Mouse (Mus musculus): ENCODE measurements around the gene P2rx1. TPM values are rescaled to one million over a fixed set of nuclear protein-coding genes. Genes with fewer than 3 reads are reported as not detected.

Gene P2rx1
- polyA plus RNA-seq, 1 experiment, result 0.12 TPM

GRCm38 (mm10) chr11:72957318-72957717 is 41.6 kb upstream of the P2rx1 start:
- H3K4me3 ChIP-seq (replicated peaks), result no peak overlapping the region

GRCm38 (mm10) chr11:72959924-72960679 is 38.8 kb upstream of the P2rx1 start:
- Histone ChIP-seq H3K36me3 (ENCODE audit: control insufficient read depth) (no peaks in the 10 kb centered on the region), H3K4me3 (replicated peaks) (no peak overlapping the region), H3K9me3 (ENCODE audit: control insufficient read depth, low read length) (no peaks in the 10 kb centered on the region), H3K27me3 (ENCODE audit: control insufficient read depth) (peaks cover 41% of the 10 kb centered on the region), H3K4me1 (ENCODE audit: control insufficient read depth) (peaks cover 16% of the 10 kb centered on the region)
- no peak for TF ChIP-seq GATA1 (IDR thresholded peaks at IDR 0.05; ENCODE audit: low read length)
- TF ChIP-seq TAL1 (IDR thresholded peaks at IDR 0.05; ENCODE audit: low read length), result no peak

More at GRCm38 (mm10) chr11:72957318-72957717, 41.6 kb upstream of the P2rx1 start:
- TF ChIP-seq GATA1 (IDR thresholded peaks at IDR 0.05; ENCODE audit: low read length), result no peak
- TF ChIP-seq TAL1 (IDR thresholded peaks at IDR 0.05; ENCODE audit: low read length), result no peak
- no peaks in the 10 kb centered on the region for H3K36me3 ChIP-seq (ENCODE audit: control insufficient read depth)
- H3K9me3 ChIP-seq (ENCODE audit: control insufficient read depth, low read length), result no peaks in the 10 kb centered on the region
- peaks cover 16% of the 10 kb centered on the region for H3K4me1 ChIP-seq (ENCODE audit: control insufficient read depth)
- peaks cover 33% of the 10 kb centered on the region for H3K27me3 ChIP-seq (ENCODE audit: control insufficient read depth)

GRCm38 (mm10) chr11:72960723-72961071 is 38.2 kb upstream of the P2rx1 start:
- Histone ChIP-seq H3K27me3 (ENCODE audit: control insufficient read depth) (peaks cover 41% of the 10 kb centered on the region), H3K36me3 (ENCODE audit: control insufficient read depth) (no peaks in the 10 kb centered on the region), H3K9me3 (ENCODE audit: control insufficient read depth, low read length) (no peaks in the 10 kb centered on the region), H3K4me3 (replicated peaks) (peak overlapping the region; percentile 46), H3K4me1 (ENCODE audit: control insufficient read depth) (peaks cover 16% of the 10 kb centered on the region)
- TF ChIP-seq TAL1 (IDR thresholded peaks at IDR 0.05; ENCODE audit: low read length), result no peak
- TF ChIP-seq GATA1 (IDR thresholded peaks at IDR 0.05; ENCODE audit: low read length), result no peak

GRCm38 (mm10) chr11:72961072-72961980 is 37.6 kb upstream of the P2rx1 start, which contains the start of gene Atp2a3:
TSS of gene Atp2a3 (plus strand) at chr11:72961169.
- Histone ChIP-seq H3K36me3 (ENCODE audit: control insufficient read depth) (no peaks in the 10 kb centered on the region), H3K4me3 (replicated peaks) (peak within 1 kb of the TSS; percentile 46), H3K4me1 (ENCODE audit: control insufficient read depth) (peaks cover 16% of the 10 kb centered on the region), H3K27me3 (ENCODE audit: control insufficient read depth) (peaks cover 41% of the 10 kb centered on the region), H3K9me3 (ENCODE audit: control insufficient read depth, low read length) (no peaks in the 10 kb centered on the region)
- TF ChIP-seq TAL1 (IDR thresholded peaks at IDR 0.05; ENCODE audit: low read length) (no peak), GATA1 (IDR thresholded peaks at IDR 0.05; ENCODE audit: low read length) (no peak)

GRCm38 (mm10) chr11:72962378-72962777 is 36.5 kb upstream of the P2rx1 start:
- TF ChIP-seq GATA1 (IDR thresholded peaks at IDR 0.05; ENCODE audit: low read length) (no peak), TAL1 (IDR thresholded peaks at IDR 0.05; ENCODE audit: low read length) (no peak)
- Histone ChIP-seq H3K27me3 (ENCODE audit: control insufficient read depth) (peaks cover 41% of the 10 kb centered on the region), H3K4me1 (ENCODE audit: control insufficient read depth) (peaks cover 16% of the 10 kb centered on the region), H3K9me3 (ENCODE audit: control insufficient read depth, low read length) (no peaks in the 10 kb centered on the region), H3K36me3 (ENCODE audit: control insufficient read depth) (no peaks in the 10 kb centered on the region), H3K4me3 (replicated peaks) (no peak overlapping the region)

- Histone ChIP-seq H3K4me1 (ENCODE audit: control insufficient read depth) (peaks cover 16% of the 10 kb centered on the region), H3K27me3 (ENCODE audit: control insufficient read depth) (peaks cover 41% of the 10 kb centered on the region), H3K4me3 (replicated peaks) (no peak overlapping the region), H3K36me3 (ENCODE audit: control insufficient read depth) (no peaks in the 10 kb centered on the region), H3K9me3 (ENCODE audit: control insufficient read depth, low read length) (no peaks in the 10 kb centered on the region)
- TF ChIP-seq GATA1 (IDR thresholded peaks at IDR 0.05; ENCODE audit: low read length) (no peak), TAL1 (IDR thresholded peaks at IDR 0.05; ENCODE audit: low read length) (no peak)
Measured at GRCm38 (mm10) chr11:72963058-72963788, 35.7 kb upstream of the P2rx1 start.

- H3K27me3 ChIP-seq (ENCODE audit: control insufficient read depth), result peaks cover 41% of the 10 kb centered on the region
- no peaks in the 10 kb centered on the region for H3K9me3 ChIP-seq (ENCODE audit: control insufficient read depth, low read length)
- TF ChIP-seq GATA1 (IDR thresholded peaks at IDR 0.05; ENCODE audit: low read length) (no peak), TAL1 (IDR thresholded peaks at IDR 0.05; ENCODE audit: low read length) (no peak)
- no peak overlapping the region for H3K4me3 ChIP-seq (replicated peaks)
- no peaks in the 10 kb centered on the region for H3K36me3 ChIP-seq (ENCODE audit: control insufficient read depth)
- H3K4me1 ChIP-seq (ENCODE audit: control insufficient read depth), result peaks cover 16% of the 10 kb centered on the region
Measured at GRCm38 (mm10) chr11:72963789-72964294, 35.1 kb upstream of the P2rx1 start.

GRCm38 (mm10) chr11:72974995-72975503 is 23.9 kb upstream of the P2rx1 start:
- no peaks in the 10 kb centered on the region for H3K4me1 ChIP-seq (ENCODE audit: control insufficient read depth)
- H3K36me3 ChIP-seq (ENCODE audit: control insufficient read depth), result no peaks in the 10 kb centered on the region
- no peaks in the 10 kb centered on the region for H3K27me3 ChIP-seq (ENCODE audit: control insufficient read depth)
- no peaks in the 10 kb centered on the region for H3K9me3 ChIP-seq (ENCODE audit: control insufficient read depth, low read length)
- no peak for TF ChIP-seq GATA1 (IDR thresholded peaks at IDR 0.05; ENCODE audit: low read length)
- no peak for TF ChIP-seq TAL1 (IDR thresholded peaks at IDR 0.05; ENCODE audit: low read length)
- H3K4me3 ChIP-seq (replicated peaks), result no peak overlapping the region

All from erythroblast, embryonic 14.5 days (primary cell).